Mouse (Mus musculus) bone marrow, adult 2 months (tissue): ENCODE measurements at regions not wholly inside any gene's neighbourhood (a gene's known extent, or its start where the extent isn't known, plus 50 kb on each side); places are given as distances from the start of the nearest gene placed in this dataset.

Source experiments
- CTCF ChIP-seq: fragments of 200-500 bp; IDR thresholded peaks from 2 replicates; pipeline ENCODE4 v1.5.1; 2011; ENCODE audit warnings: low read length, control low read depth; ENCODE audit not compliant: control insufficient read depth, insufficient read depth
- POLR2A ChIP-seq: fragments of 200-500 bp; IDR thresholded peaks from 2 replicates; pipeline ENCODE4 v1.6.1; 2011; ENCODE audit warnings: low read depth, mild to moderate bottlenecking, control low read depth, low read length, borderline replicate concordance; ENCODE audit not compliant: control insufficient read depth

- TF ChIP-seq POLR2A (no peak), CTCF (no peak)
Measured at GRCm38 (mm10) chr3:149226723-149227122, 236.4 kb upstream of the Adgrl2 start.
